Mouse (Mus musculus): Measurements from ENCODE around the gene Eef2k. TPM values are rescaled to one million over a fixed set of nuclear protein-coding genes. Genes with fewer than 3 reads are reported as not detected.
"Not testable (repeated sequence)": the region's sequence is repeated elsewhere in the genome, so short reads cannot be mapped to it uniquely, and the experiment has no call there.

The Eef2k gene
- total RNA-seq, 2 experiments from 2014 or later: 53.1 to 88.8 TPM

GRCm38 (mm10) chr7:120897711-120898335 lies 55.2 kb downstream of the Eef2k start:
- Histone ChIP-seq H3K4me3 (no peak overlapping the region), H3K27ac (peak overlapping the region; percentile 57)
- intact Hi-C loops (cut with DNase I): no loop called here
- DNase-seq: peak; percentile 56
- no peak for TF ChIP-seq CTCF (IDR thresholded peaks at IDR 0.05)

- intact Hi-C loops (cut with DNase I): no loop called here
- no peak for TF ChIP-seq CTCF (IDR thresholded peaks at IDR 0.05)
These were observed 57.6 kb downstream of the Eef2k start for GRCm38 (mm10) chr7:120900191-120900590.

GRCm38 (mm10) chr7:120901701-120902100 lies 59.1 kb downstream of the Eef2k start:
- H3K4me3 ChIP-seq: no peak overlapping the region
- no peak overlapping the region for H3K27ac ChIP-seq
- intact Hi-C loops (cut with DNase I): no loop called here
- DNase-seq: no peak
- no peak for TF ChIP-seq CTCF (IDR thresholded peaks at IDR 0.05)

More at GRCm38 (mm10) chr7:120900191-120900590, 57.6 kb downstream of the Eef2k start:
- H3K27ac ChIP-seq: peak overlapping the region; percentile 31
- H3K4me3 ChIP-seq: no peak overlapping the region
- no peak for DNase-seq

- no peak for TF ChIP-seq CTCF (IDR thresholded peaks at IDR 0.05)
- no peak overlapping the region for H3K27ac ChIP-seq
- DNase-seq: no peak
- intact Hi-C loops (cut with DNase I): no loop called here
- no peak overlapping the region for H3K4me3 ChIP-seq
These were observed 60.3 kb downstream of the Eef2k start for GRCm38 (mm10) chr7:120902931-120903330.

GRCm38 (mm10) chr7:120910172-120910571 lies 67.5 kb downstream of the Eef2k start:
- TF ChIP-seq CTCF (IDR thresholded peaks at IDR 0.05): peak; percentile 28
- intact Hi-C loops (cut with DNase I): loop anchor here (10.0 kb wide), 1 partner anchor 235 kb away; the partner anchor contains the start of genes Mosmo and Pdzd9

GRCm38 (mm10) chr7:120911268-120911667 lies 68.6 kb downstream of the Eef2k start:
- intact Hi-C loops (cut with DNase I): loop anchor here (10.0 kb wide), 1 partner anchor 236 kb away; the partner anchor contains the start of genes Mosmo and Pdzd9
- H3K4me3 ChIP-seq, DNase-seq, H3K27ac ChIP-seq: not testable (repeated sequence)

More at GRCm38 (mm10) chr7:120910172-120910571, 67.5 kb downstream of the Eef2k start:
- H3K4me3 ChIP-seq, H3K27ac ChIP-seq, DNase-seq: not testable (repeated sequence)

GRCm38 (mm10) chr7:120913332-120913731 lies 70.7 kb downstream of the Eef2k start:
- intact Hi-C loops (cut with DNase I): loop anchor here (10.0 kb wide), 1 partner anchor 239 kb away; the partner anchor contains the start of genes Mosmo and Pdzd9
- peak; percentile 42 for TF ChIP-seq CTCF (IDR thresholded peaks at IDR 0.05)
- Histone ChIP-seq H3K27ac (no peak overlapping the region), H3K4me3 (no peak overlapping the region)
- no peak for DNase-seq

GRCm38 (mm10) chr7:120916262-120916875 lies 73.7 kb downstream of the Eef2k start:
- Histone ChIP-seq H3K4me3 (peak overlapping the region; percentile 96), H3K27ac (no peak overlapping the region; the same call in 1 of the 2 replicates)
- intact Hi-C loops (cut with DNase I): loop anchor here (5.0 to 10.0 kb wide), 2 partner anchors 242 to 279 kb away; partner anchors contain the start of genes Mosmo, Pdzd9 and Uqcrc2
- no peak for DNase-seq
- TF ChIP-seq CTCF (IDR thresholded peaks at IDR 0.05): no peak

GRCm38 (mm10) chr7:120917279-120917591 lies 74.6 kb downstream of the Eef2k start:
- Histone ChIP-seq H3K4me3 (peak overlapping the region; percentile 96), H3K27ac (peak overlapping the region; percentile 93)
- TF ChIP-seq CTCF (IDR thresholded peaks at IDR 0.05): no peak
- no peak for DNase-seq
- intact Hi-C loops (cut with DNase I): loop anchor here (1.0 to 10.0 kb wide), 3 partner anchors 82 to 280 kb away; partner anchors contain the start of genes Mosmo, Pdzd9 and Uqcrc2

- H3K4me3 ChIP-seq: peak within 1 kb of the TSS; percentile 96
- intact Hi-C loops (cut with DNase I): loop anchor here (1.0 to 10.0 kb wide), 3 partner anchors 83 to 281 kb away; partner anchors contain the start of genes Mosmo, Pdzd9 and Uqcrc2
- TF ChIP-seq CTCF (IDR thresholded peaks at IDR 0.05): peak; percentile 95
- H3K27ac ChIP-seq: peak within 1 kb of the TSS; percentile 93
- peak; percentile 99 for DNase-seq
These were observed 75.2 kb downstream of the Eef2k start, which contains the start of gene Polr3e for GRCm38 (mm10) chr7:120917592-120918461. TSS of gene Polr3e (plus strand) at chr7:120917744.

GRCm38 (mm10) chr7:120918526-120918962 lies 75.9 kb downstream of the Eef2k start:
- Histone ChIP-seq H3K27ac (peak overlapping the region; percentile 93), H3K4me3 (peak overlapping the region; percentile 96)
- no peak for TF ChIP-seq CTCF (IDR thresholded peaks at IDR 0.05)
- DNase-seq: peak; percentile 42
- intact Hi-C loops (cut with DNase I): loop anchor here (5.0 to 10.0 kb wide), 2 partner anchors 244 to 281 kb away; partner anchors contain the start of genes Mosmo, Pdzd9 and Uqcrc2

GRCm38 (mm10) chr7:120933110-120933509 lies 90.5 kb downstream of the Eef2k start:
- DNase-seq: no peak
- Histone ChIP-seq H3K27ac (no peak overlapping the region), H3K4me3 (no peak overlapping the region)
- intact Hi-C loops (cut with DNase I): no loop called here
- TF ChIP-seq CTCF (IDR thresholded peaks at IDR 0.05): no peak
